Mouse (Mus musculus) CD4-positive, CD25-positive, alpha-beta regulatory T cell, adult 4 months (primary cell): ENCODE results near the gene Lipm. TPM values are rescaled to one million over a fixed set of nuclear protein-coding genes. Genes with fewer than 3 reads are reported as not detected.

Source experiments
- ATAC-seq: one replicate; pipeline ENCODE4 v1.8.0; 2017
- polyA plus RNA-seq, 2 experiments: library from polyadenylated mRNA; unstranded; fragments of 100-300 nt; shearing (Covaris generic); gene quantifications; one replicate each; pipeline ENCODE4 v1.2.1; 2017

The Lipm gene
- under 1 TPM in 1 of 2 experiments, not detected in 1; 0.24 TPM for polyA plus RNA-seq

DNA sequence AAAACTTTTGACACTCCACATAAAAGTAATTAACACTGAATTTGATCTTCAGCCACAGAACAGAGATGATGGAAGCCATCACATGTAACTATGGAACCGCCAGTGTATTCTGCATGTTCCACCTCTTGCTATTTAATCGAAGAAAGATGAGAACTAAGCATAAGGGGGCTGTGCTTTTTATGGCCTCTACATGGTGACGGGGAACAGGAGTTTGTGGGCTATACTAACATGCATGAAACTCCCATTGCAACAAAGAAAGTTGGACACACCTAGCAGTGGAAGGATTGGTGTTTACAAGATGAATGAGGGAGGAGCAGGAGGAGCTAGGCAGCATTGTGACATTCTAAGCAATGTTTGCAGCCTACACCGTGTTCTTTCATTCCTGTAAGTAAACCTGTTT lies at the start of gene Lipm:
Gene Lipm (plus strand): TSS at position 301 of the 400 bp plus-strand sequence.
- ATAC-seq: no peak

DNA sequence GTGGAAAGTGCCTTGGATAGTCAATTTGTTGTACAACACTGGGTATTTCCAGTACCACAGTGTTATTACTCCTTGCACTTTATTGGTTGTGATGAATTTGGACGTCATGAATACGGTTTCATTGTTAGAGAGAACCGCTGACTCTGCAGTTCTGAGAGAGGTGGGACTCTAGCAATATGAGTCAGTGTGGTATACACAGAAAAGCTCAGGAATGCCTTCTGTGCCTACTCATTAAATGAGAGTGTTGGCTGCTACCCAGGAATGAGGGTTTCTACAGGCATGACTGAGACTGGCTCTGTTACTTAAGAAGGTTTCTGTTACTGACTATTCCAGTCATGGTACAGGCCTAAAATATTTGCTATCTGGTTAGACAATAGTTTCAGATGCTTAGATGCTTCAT lies 49.2 kb upstream of the Lipm start:
- no peak for ATAC-seq

DNA sequence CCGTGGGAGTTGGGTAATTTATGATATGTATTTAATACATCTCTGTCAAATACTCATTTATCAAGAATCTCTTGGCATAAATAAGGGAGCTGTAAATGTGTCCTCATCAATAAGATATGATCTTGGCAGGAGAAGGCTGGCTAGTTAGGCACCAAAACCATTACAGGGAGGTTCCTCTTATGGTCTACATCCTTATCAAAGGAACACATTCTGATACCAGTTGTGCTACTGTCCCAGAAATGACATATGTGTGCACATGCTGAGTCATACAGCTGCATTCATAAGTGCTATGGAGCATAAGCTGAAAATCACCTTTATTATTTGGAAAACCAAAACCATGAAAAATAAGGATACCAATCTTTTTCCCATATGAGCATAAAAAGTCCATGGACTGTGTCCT lies 37.2 kb upstream of the Lipm start:
- no peak for ATAC-seq

GRCm38 (mm10) chr19:34064059-34064458 lies 36.7 kb upstream of the Lipm start:
- ATAC-seq: no peak

GRCm38 (mm10) chr19:34066779-34067472 lies 33.8 kb upstream of the Lipm start, which contains the start of gene Lipn:
Lipn (plus strand) TSS chr19:34067358.
- ATAC-seq: no peak

DNA sequence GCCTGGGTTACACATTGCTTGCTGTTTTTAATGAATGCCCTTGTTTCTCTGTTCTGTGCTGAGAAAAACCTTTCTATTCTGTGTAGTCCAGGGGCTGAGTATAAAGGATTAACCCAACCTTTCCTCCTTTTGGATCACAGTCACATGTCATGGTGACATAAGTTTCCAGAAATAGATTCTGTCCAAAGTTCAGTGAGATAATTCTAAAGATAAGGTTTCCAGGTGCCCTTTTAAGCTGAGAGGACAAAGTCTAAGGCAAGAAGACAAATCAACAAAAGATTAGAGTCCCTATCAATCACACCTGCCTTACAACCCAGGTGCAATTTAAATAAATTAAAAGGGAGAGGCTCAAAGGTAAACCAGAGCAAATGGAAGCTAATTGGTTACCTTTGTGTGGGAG lies 26.5 kb upstream of the Lipm start:
- ATAC-seq: no peak

GRCm38 (mm10) chr19:34078130-34078529 lies 22.6 kb upstream of the Lipm start:
- no peak for ATAC-seq

DNA sequence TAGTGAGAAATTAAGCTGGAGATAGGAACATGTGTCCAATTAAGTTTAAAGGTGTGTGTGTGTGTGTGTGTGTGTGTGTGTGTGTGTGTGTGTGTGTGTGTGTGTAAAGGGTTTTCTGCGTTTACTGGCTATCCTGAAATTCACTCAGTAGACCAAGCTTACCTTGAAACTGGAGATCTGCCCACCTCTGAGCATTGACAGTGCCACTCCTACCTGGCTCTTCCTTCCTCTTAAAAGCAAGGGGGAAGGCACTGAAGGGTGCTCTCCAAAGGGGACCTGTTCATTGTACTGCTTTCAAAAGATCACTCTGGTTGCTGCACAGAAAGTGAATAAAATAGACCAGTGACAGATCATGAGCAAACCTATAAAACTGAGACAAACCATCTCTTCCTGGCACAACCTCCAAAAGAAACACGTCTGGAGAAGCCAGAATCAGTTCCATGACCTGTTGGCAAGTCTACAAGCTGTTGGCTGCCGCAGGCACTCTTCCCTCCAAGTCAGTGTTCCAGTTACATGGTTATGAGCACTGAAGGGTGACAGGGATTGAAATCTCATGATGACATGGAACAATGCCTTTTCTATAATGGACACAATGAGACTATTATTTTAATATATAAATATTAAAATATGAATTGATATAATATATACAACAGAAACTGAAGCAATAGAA lies 11.6 kb upstream of the Lipm start:
- no peak for ATAC-seq

- no peak for ATAC-seq
These were observed 5.4 kb upstream of the Lipm start for GRCm38 (mm10) chr19:34095381-34095780.

GRCm38 (mm10) chr19:34096228-34096627 lies 4.5 kb upstream of the Lipm start:
- ATAC-seq: no peak

DNA sequence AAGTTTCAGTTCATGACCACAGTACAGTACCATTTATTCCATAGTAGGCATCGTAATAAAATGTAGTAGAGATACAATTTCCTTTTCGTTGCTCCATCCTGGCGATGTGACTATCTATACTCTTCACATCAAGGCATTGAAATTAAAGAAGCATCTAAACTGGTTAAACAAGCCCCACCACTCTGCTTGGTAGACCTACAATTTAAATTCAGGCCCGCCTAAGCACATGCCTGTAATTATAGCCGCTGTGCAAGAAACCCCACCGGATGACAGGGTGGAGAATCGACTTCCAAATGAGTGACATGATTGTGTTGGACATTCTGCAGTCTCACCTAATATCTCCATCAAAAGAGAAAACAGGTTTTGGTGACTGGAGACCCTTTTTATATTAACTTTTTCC lies 1.2 kb downstream of the Lipm start:
- ATAC-seq: no peak

DNA sequence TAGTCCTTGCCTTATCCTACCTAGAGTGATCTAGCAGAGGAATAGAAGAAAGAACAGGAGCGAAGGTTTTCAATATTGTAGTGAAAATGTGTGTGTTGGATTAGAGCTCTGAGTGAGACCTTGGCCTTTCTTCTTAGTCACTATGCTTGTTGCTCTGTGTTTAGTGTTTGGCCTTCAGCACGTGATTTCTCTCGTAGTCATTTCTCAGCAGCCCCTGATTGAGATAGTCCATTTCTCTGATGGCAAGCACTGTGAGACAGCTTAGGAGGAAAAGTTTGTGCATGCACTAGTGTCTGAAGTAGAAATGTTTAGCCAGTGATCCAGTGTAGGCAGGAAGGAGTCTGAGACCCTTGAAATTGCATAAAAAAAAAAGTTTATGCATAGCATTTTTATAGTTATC lies 4.1 kb downstream of the Lipm start:
- ATAC-seq: no peak

DNA sequence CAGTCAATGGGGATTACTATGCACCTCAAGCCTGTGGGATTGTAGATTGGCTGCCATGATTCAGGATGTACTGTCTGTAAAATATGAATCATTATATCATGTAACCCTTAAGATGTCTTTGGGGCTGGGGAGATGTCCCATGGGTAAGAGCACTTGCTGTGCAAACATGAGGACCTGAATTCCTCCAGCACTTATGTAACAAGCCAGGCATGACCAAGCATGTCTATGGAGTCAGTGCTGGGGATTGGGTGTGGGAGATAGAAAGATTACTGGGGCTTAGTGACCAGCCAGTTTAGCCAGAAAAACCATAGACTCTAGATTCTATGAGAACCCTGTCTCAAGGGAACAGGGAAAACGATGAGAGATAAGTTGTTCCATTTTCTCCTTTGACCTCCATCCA lies 18.4 kb downstream of the Lipm start:
- no peak for ATAC-seq

DNA sequence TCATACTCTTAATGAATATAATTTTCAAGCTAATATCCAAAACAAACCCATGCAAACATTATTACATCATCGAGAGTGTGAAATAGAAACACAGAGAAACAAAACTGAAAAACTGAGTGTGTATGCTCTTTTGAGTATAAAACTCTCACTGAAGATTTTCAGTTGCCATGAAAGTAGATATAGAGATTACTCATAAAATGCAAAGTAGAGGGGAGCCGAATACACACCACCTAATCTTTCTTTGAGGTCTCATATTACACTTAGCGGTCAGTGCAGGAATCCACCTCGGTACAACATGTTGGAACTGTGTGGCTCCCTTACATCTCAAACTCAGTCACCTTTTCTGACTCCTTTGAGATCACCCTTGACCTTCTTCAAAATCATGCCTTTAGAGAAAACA lies 18.9 kb downstream of the Lipm start:
- ATAC-seq: peak; percentile 45

- ATAC-seq: peak; percentile 74
These were observed 19.5 kb downstream of the Lipm start for GRCm38 (mm10) chr19:34120107-34120731.

- ATAC-seq: no peak
These were observed 38.1 kb downstream of the Lipm start for GRCm38 (mm10) chr19:34138720-34139430.

- no peak for ATAC-seq
These were observed 38.8 kb downstream of the Lipm start for GRCm38 (mm10) chr19:34139431-34140046.

DNA sequence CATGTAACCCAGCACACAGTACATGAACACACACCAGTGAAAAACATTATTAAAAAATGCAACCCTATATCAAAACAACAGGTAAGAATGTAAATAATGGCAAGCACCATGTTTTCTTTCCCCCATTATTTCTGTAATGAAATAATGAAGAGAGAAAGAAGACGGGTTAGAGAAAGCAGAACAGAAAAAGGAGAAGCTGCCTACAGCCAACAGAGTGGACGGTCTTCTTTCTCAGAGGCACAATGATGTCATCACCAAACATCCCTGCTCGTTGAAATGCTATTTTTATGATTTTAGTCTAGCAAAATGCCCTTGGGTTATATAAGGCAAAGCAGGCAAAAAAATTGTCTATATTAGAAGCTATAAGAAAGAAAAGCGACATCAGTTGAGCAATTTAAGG lies 47.7 kb downstream of the Lipm start:
- ATAC-seq: no peak

GRCm38 (mm10) chr19:34151909-34152308 lies 51.2 kb downstream of the Lipm start:
- peak; percentile 90 for ATAC-seq

DNA sequence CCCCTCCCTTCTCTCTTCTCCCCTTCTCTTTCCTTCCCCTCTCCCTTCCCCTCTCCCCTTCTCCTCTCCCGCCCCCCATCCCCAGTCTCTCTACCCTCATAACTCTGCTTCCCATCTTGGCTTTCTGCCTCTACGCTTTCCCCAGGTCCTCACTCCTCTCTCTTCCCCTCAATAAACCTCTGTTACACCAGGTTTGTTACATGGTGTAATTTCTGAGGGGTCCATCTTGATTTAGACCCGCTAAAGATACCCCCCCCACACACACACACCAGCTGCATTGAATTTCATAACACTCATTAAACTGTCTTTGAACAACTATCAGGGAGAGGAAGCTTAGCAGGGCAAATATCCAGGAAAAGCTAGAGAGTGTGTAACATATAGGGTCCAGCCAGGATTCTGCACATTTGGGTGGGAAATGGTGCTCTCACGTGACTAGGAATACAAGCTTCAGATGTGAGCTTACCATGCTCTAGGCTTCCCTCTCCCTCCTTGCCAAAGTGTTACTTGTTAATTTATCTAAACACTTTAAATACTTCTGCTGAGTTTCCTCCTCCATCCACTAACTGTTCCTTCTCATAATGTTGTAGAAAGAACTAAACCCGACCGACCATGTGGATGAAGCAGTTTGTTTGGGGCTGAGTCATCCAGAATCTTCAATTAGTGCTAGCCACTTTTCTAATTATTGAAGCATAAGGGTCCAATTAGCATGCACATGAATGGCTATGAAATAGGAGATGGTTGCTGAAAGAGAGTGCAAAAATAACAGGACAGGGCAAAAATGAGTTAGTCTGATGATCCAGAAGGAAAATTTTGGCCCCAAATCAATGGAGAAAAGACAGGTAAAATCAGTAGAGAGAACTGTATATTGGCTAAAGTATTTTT lies 52.8 kb downstream of the Lipm start:
- ATAC-seq: no peak

- ATAC-seq: peak; percentile 72
These were observed 62.0 kb downstream of the Lipm start for GRCm38 (mm10) chr19:34162693-34163092.

DNA sequence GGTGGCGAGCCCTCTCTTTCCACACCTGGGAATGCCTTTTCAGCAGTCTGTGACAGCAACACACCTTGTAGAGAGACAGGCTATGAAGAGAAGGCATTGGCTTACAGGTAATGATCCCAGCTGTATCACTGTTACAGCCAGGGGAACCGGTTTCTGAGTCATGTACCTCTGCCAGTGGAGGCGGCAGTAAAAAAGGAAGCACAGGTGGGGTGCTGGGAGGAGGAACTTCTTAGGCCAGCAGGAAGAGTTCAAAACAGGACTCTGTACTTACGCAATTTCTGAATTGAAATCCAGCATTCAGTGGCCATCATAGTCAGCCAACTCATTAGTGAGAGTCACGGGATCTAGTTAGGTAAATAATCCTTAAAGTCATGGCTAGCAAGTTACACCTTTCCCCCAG lies 65.2 kb downstream of the Lipm start, which contains the start of gene Ankrd22:
Gene Ankrd22 (minus strand): TSS at position 163 of the 400 bp plus-strand sequence.
- ATAC-seq: no peak
